Mouse (Mus musculus): ENCODE data around the gene Fgfr2.

Fgfr2 gene

DNA sequence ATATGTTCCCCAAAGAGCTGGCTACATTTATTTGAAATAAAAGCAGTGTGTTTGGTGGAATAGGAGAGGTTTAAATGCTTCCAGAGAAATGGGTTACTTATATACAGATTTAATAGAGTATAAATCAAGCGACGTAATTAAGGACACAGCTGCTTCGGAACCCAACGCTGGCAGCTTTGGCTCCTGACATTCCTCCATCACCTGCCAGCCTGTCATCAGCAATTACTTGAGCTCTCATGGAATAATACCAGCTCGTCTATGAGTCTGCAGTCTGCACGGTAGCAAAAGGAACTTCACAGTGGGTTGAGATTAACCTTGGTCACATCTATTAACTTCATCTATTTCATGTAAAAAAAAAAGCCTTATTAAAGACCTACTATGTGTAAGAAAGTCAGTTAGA is 1326.0 kb downstream of the Fgfr2 start:
- TF ChIP-seq NANOG (IDR thresholded peaks at IDR 0.05; ENCODE audit: borderline replicate concordance, low read length) = no peak
- no peak for TF ChIP-seq POU5F1 (IDR thresholded peaks at IDR 0.05; ENCODE audit: borderline replicate concordance, low read length)
- no peak for TF ChIP-seq CTCF (conservative IDR thresholded peaks at IDR 0.05; ENCODE audit: low read length)
- Histone ChIP-seq H3K36me3 (ENCODE audit: insufficient read depth, low read length) (no peaks in the 10 kb centered on the region), H3K27me3 (ENCODE audit: insufficient read depth, low read length) (no peaks in the 10 kb centered on the region), H3K9me3 (ENCODE audit: low read length) (no peaks in the 10 kb centered on the region), H3K4me1 (replicated peaks; ENCODE audit: low read depth, low read length) (no peaks in the 10 kb centered on the region), H3K4me3 (replicated peaks; ENCODE audit: low read length) (no peak overlapping the region)

DNA sequence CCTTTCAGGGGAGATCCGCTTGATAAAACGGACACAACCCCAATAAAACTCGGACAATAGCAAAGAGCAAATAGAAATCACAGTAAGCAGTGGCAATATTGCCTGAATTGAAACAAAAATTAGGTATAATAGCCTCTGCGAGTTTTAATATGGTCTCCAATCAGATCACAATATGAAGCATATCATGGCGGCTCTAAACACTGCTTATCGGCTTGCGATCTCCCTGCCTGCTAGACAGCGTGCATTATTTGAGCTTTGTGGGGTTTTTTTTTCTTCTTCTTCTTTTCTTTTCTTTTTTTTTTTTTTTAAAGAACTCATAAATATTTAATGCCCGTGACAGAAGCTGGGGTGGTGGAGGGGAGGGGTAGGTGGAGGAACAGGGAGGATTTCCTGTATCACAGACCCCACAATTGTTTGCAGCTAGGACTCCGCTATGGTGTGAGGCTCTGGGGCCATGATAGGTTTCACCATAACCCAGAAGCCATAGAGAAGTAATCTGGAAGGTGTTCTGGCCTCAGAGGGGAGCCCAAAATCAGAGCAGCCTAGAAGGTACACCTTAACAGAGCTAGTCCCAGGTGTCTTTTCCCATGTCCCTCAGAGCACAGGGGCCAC is 1334.4 kb downstream of the Fgfr2 start:
- TF ChIP-seq NANOG (IDR thresholded peaks at IDR 0.05; ENCODE audit: borderline replicate concordance, low read length) (no peak), POU5F1 (IDR thresholded peaks at IDR 0.05; ENCODE audit: borderline replicate concordance, low read length) (no peak), CTCF (conservative IDR thresholded peaks at IDR 0.05; ENCODE audit: low read length) (no peak)
- Histone ChIP-seq H3K9me3 (ENCODE audit: low read length) (no peaks in the 10 kb centered on the region), H3K27me3 (ENCODE audit: insufficient read depth, low read length) (0 out of 2 replicates have a peak, but pooled peaks cover 5% of the 10 kb centered on the region), H3K4me1 (replicated peaks; ENCODE audit: low read depth, low read length) (no peaks in the 10 kb centered on the region), H3K36me3 (ENCODE audit: insufficient read depth, low read length) (no peaks in the 10 kb centered on the region), H3K4me3 (replicated peaks; ENCODE audit: low read length) (no peak overlapping the region)

DNA sequence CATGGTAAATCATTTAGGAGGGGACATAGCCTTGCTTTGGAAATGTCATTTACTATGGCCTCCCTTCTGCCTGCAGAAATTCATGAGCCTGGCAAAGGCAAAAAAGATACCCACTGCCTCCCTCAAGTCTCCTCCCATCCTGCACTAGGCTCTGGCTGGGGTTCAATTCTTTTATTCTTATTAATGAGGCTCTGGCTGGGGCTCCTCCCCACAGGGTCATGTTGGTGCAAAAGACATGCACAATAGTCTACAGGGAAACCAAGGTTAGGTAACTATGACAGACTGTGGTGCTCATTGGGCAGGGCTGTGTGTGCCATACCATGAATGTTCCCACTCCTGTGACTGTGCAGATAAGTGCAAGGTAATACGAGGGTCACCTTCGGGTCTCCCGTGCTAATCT is 1337.4 kb downstream of the Fgfr2 start:
- H3K4me3 ChIP-seq (replicated peaks; ENCODE audit: low read length) = no peak overlapping the region
- H3K27me3 ChIP-seq (ENCODE audit: insufficient read depth, low read length) = no peaks in the 10 kb centered on the region
- no peaks in the 10 kb centered on the region for H3K36me3 ChIP-seq (ENCODE audit: insufficient read depth, low read length)
- no peaks in the 10 kb centered on the region for H3K4me1 ChIP-seq (replicated peaks; ENCODE audit: low read depth, low read length)
- no peak for TF ChIP-seq NANOG (IDR thresholded peaks at IDR 0.05; ENCODE audit: borderline replicate concordance, low read length)
- TF ChIP-seq POU5F1 (IDR thresholded peaks at IDR 0.05; ENCODE audit: borderline replicate concordance, low read length) = no peak
- TF ChIP-seq CTCF (conservative IDR thresholded peaks at IDR 0.05; ENCODE audit: low read length) = no peak
- no peaks in the 10 kb centered on the region for H3K9me3 ChIP-seq (ENCODE audit: low read length)

DNA sequence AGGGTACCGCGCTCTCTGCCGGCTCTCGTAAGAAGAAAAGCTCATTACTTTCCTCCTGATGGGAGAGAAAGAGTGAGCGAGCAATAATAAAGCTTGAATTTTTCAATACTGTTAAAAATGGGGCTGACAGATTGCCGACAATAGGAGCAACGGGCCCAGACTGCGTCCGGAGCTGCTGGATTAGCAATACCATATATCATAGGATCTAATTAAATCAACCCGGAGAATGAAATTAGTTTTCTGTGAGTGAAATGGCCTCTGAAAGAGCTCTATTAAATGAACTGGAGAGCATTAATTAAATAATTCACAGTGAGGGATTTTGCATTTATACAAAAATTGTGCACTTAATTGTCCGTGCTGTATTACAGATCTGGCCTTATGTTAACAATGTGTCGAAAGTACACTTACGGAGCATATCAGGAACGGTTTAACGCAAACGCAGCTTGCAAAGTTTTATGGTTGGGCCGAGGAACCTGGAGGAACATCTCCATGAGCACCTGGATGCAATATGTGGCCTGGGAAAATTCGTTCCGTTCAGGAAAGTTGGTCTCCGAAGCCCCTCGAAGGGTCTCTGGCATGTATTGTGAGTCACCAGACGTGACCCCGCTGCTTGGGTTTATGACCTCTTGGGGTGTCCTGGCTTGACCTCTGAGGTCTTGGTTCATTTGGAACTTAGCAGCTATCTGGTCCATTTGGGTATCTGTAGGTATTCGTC is 1344.7 kb downstream of the Fgfr2 start:
- Histone ChIP-seq H3K9me3 (ENCODE audit: low read length) (no peaks in the 10 kb centered on the region), H3K4me3 (replicated peaks; ENCODE audit: low read length) (no peak overlapping the region), H3K36me3 (ENCODE audit: insufficient read depth, low read length) (no peaks in the 10 kb centered on the region), H3K4me1 (replicated peaks; ENCODE audit: low read depth, low read length) (peaks cover 10% of the 10 kb centered on the region), H3K27me3 (ENCODE audit: insufficient read depth, low read length) (peaks cover 28% of the 10 kb centered on the region)
- TF ChIP-seq POU5F1 (IDR thresholded peaks at IDR 0.05; ENCODE audit: borderline replicate concordance, low read length) (no peak), CTCF (conservative IDR thresholded peaks at IDR 0.05; ENCODE audit: low read length) (no peak), NANOG (IDR thresholded peaks at IDR 0.05; ENCODE audit: borderline replicate concordance, low read length) (no peak)

DNA sequence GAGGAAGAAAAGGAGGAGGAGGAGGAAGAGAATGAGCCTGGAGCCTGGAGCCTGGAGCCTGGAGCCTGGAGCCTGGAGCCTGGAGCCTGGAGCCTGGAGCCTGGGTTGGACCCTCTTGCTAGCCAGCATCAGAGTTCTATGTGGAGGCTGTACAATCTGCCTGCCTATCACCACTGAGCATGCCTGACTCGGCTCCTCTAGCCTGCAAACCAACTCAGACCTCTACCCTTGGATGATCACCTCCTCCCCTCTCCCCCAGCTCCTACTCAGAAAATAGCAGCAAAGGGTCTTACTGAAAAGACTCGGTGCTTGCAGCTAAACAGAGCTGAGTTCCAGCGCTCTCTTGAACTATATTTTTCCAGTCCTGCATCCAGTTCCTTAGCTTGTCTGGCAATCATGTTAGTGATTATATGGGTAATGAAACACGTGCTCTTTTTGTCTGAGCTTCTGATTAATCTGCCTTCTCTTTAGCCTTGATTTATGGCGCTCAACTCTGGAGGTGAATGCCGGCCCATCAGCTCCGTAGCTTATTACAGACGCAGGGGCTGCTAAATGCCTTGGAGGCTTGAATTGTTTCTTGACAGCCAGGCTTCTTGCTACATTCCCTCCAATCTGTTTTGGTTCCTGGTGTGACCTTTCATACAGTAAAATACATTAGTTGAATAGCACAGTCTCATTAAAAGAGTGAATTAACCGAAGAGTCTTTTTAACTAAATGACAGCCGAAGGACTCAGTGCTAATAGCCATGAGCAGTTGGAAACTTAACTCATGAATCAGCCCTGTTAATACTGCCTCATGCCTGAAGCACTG is 1345.5 kb downstream of the Fgfr2 start:
- H3K9me3 ChIP-seq (ENCODE audit: low read length) = no peaks in the 10 kb centered on the region
- no peak for TF ChIP-seq CTCF (conservative IDR thresholded peaks at IDR 0.05; ENCODE audit: low read length)
- TF ChIP-seq POU5F1 (IDR thresholded peaks at IDR 0.05; ENCODE audit: borderline replicate concordance, low read length) = no peak
- TF ChIP-seq NANOG (IDR thresholded peaks at IDR 0.05; ENCODE audit: borderline replicate concordance, low read length) = no peak
- peaks cover 12% of the 10 kb centered on the region for H3K4me1 ChIP-seq (replicated peaks; ENCODE audit: low read depth, low read length)
- peaks cover 32% of the 10 kb centered on the region for H3K27me3 ChIP-seq (ENCODE audit: insufficient read depth, low read length)
- no peak overlapping the region for H3K4me3 ChIP-seq (replicated peaks; ENCODE audit: low read length)
- H3K36me3 ChIP-seq (ENCODE audit: insufficient read depth, low read length) = no peaks in the 10 kb centered on the region

DNA sequence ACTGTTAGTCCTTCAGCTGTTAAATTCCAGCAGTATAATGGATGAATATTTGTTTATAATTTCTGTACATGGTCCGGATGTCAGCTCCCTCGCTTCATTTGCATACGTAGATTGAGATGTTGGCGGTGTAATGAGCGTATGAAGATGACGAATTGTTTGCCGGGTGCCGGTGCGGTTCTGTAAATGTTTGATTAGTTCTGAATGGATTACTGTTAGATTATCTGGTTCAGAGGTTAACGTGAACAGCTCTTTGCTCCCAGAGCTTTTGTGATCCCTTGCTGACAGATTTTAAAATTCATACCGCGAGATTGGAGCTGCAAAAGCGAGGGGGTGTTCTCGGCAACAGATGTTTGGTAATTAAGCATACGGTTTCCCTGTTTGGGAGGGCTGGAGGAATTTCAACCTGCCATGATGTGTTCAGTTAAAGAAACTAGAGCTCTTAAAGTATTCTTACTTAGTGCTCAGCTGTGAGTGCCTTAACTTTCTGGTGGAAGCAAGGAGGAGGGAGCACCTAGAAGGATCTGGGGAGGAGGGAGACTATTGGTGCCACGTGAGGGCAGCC is 1346.9 kb downstream of the Fgfr2 start:
- Histone ChIP-seq H3K27me3 (ENCODE audit: insufficient read depth, low read length) (peaks cover 37% of the 10 kb centered on the region), H3K4me1 (replicated peaks; ENCODE audit: low read depth, low read length) (peaks cover 12% of the 10 kb centered on the region), H3K9me3 (ENCODE audit: low read length) (no peaks in the 10 kb centered on the region), H3K36me3 (ENCODE audit: insufficient read depth, low read length) (no peaks in the 10 kb centered on the region), H3K4me3 (replicated peaks; ENCODE audit: low read length) (no peak overlapping the region)
- TF ChIP-seq POU5F1 (IDR thresholded peaks at IDR 0.05; ENCODE audit: borderline replicate concordance, low read length) (no peak), CTCF (conservative IDR thresholded peaks at IDR 0.05; ENCODE audit: low read length) (no peak), NANOG (IDR thresholded peaks at IDR 0.05; ENCODE audit: borderline replicate concordance, low read length) (no peak)

DNA sequence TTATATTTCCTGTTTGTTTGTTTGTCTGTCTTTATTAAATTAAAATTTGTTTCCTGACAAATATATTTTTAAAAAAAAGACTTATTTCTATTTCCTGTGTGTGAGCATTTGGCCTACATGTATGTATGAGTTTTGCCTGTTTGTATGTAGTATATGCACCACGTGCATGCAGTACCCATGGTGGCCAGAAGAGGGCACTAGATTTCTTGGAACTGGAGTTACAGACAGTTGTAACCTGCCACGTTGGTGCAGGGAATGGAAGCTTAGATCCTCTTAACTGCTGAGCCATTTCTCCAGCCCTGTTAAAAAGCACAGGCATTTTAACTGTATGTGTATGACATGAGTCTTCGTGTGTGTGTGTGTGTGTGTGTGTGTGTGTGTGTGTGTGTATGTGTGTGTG is 1365.2 kb downstream of the Fgfr2 start:
- TF ChIP-seq NANOG (IDR thresholded peaks at IDR 0.05; ENCODE audit: borderline replicate concordance, low read length) = no peak
- peak; percentile 83 for TF ChIP-seq CTCF (conservative IDR thresholded peaks at IDR 0.05; ENCODE audit: low read length)
- no peak for TF ChIP-seq POU5F1 (IDR thresholded peaks at IDR 0.05; ENCODE audit: borderline replicate concordance, low read length)
- H3K36me3 ChIP-seq (ENCODE audit: insufficient read depth, low read length) = no peaks in the 10 kb centered on the region
- H3K4me1 ChIP-seq (replicated peaks; ENCODE audit: low read depth, low read length) = peaks cover 9% of the 10 kb centered on the region
- peaks cover 11% of the 10 kb centered on the region for H3K27me3 ChIP-seq (ENCODE audit: insufficient read depth, low read length)
- H3K4me3 ChIP-seq (replicated peaks; ENCODE audit: low read length) = no peak overlapping the region
- H3K9me3 ChIP-seq (ENCODE audit: low read length) = peaks cover 3% of the 10 kb centered on the region; the same call in 1 of the 2 replicates

Data from E14TG2a.4 (cell line).